Mouse (Mus musculus): Measurements from ENCODE around the gene Smyd3. TPM values are rescaled to one million over a fixed set of nuclear protein-coding genes. Genes with fewer than 3 reads are reported as not detected.

Smyd3 gene
- polyA plus RNA-seq (2012; rRNA removed), result 9.0 and 9.6 TPM in 2 replicates

DNA sequence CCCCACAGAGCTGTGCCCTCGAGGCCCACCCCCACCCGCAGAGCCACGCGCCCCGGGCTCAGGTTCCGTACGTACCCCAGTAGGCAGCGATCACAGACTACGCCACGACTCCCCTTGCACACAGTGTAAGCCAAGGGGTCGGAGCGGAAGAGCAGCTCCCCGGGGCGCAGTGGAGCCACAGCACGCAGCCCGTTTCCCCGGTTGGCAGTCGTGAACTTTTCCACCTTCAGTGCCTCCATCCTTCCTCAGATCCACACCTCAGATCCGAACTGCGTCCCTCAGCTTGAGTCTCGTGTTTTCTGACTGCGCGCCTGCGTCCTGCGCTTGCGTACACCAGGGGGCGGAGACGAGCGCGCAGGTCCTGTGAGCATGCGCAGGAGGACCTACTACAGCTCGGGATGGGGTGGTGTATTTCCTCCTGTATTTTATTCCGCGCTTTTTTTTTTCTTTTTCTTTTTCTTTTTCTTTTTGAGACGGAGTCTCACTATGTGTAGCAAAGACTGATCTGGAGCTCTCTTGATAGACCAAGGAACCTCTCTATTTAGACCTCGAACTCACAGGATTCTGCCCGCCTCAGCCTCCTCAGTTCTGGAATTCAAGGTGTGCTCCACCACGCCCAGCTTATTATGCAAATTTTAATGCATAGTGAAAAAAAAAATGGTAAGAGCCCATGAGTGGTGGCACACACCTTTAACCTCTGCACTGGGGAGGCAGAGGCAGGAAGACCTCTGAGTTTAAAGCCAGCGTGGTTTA lies at the start of gene Smyd3:
TSS of gene Smyd3 (minus strand) at position 329 of the 753 bp plus-strand sequence.
- Histone ChIP-seq H3K27me3 (ENCODE audit: control insufficient read depth, insufficient read depth, low read length) (no peaks in the 10 kb centered on the region), H3K27ac (ENCODE audit: control insufficient read depth, insufficient read depth, low read length) (peak within 1 kb of the TSS; percentile 6), H3K4me3 (ENCODE audit: control insufficient read depth, insufficient read depth, low read length) (peak within 1 kb of the TSS; percentile 82), H3K36me3 (ENCODE audit: control insufficient read depth, insufficient read depth, low read length) (no peaks in the 10 kb centered on the region), H3K4me1 (replicated peaks; ENCODE audit: control insufficient read depth, insufficient read depth, low read length) (peaks cover 2% of the 10 kb centered on the region; the same call in 1 of the 2 replicates)
- 4% methylated on average over 39 of the region's 39 CpGs for WGBS
- TF ChIP-seq CTCF (IDR thresholded peaks at IDR 0.05; ENCODE audit: borderline replicate concordance, control insufficient read depth, extremely low read depth, insufficient read depth, low read length, poor library complexity) (peak; percentile 92), POLR2A (IDR thresholded peaks at IDR 0.05; ENCODE audit: control insufficient read depth, extremely low read depth, insufficient read depth, low read length, poor library complexity) (0 out of 2 replicates have a peak, but pooled peaks have one; percentile 29)
- DNase-seq, result peak; percentile 88

DNA sequence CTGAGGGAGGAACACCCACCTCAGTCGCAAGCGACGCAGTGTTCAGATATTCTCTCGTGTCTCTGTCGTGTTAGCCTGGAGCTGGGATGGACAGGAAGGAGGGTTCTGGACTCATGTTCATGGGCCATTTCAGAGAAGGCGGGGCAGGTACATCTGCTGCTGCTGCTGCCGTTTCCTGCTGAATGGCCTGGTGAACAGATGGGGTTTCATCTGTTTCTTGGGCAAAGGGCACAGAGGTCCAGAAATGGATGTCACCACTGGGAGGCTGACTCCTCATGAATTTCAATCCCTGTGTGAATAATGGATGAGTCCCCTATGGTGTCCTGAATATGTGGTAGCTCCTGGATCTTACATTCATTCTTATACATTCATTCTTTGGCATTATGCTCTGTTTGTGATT lies 49.7 kb upstream of the Smyd3 start:
- TF ChIP-seq POLR2A (IDR thresholded peaks at IDR 0.05; ENCODE audit: control insufficient read depth, extremely low read depth, insufficient read depth, low read length, poor library complexity), result no peak
- WGBS, result 91% methylated on average over 7 of the region's 7 CpGs
- Histone ChIP-seq H3K4me3 (ENCODE audit: control insufficient read depth, insufficient read depth, low read length) (no peak overlapping the region), H3K27me3 (ENCODE audit: control insufficient read depth, insufficient read depth, low read length) (no peaks in the 10 kb centered on the region), H3K4me1 (replicated peaks; ENCODE audit: control insufficient read depth, insufficient read depth, low read length) (peaks cover 6% of the 10 kb centered on the region; the same call in 1 of the 2 replicates), H3K36me3 (ENCODE audit: control insufficient read depth, insufficient read depth, low read length) (no peaks in the 10 kb centered on the region), H3K27ac (ENCODE audit: control insufficient read depth, insufficient read depth, low read length) (no peak overlapping the region)
- DNase-seq, result no peak

DNA sequence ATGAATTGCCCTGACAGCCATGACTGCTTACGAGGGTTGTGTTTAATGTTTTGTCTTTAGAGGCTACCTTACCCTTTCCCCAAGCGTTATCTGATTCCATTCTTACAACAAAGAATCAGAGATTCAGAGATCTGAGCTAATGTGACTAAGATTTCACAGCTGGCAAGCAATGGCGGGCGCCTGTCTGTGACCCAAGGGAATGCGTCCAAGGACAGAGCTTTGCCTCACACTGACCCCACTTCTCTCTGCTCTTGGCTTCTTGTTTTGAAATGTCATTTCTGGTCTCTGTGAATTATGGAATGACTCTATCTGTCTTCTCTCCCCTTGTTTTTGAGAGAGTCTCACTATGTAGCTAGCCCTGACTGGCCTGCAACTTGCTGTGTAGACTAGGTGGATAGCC lies 46.1 kb upstream of the Smyd3 start:
- no peak for TF ChIP-seq CTCF (IDR thresholded peaks at IDR 0.05; ENCODE audit: borderline replicate concordance, control insufficient read depth, extremely low read depth, insufficient read depth, low read length, poor library complexity)
- no peak for TF ChIP-seq POLR2A (IDR thresholded peaks at IDR 0.05; ENCODE audit: control insufficient read depth, extremely low read depth, insufficient read depth, low read length, poor library complexity)
- Histone ChIP-seq H3K4me3 (ENCODE audit: control insufficient read depth, insufficient read depth, low read length) (no peak overlapping the region), H3K27me3 (ENCODE audit: control insufficient read depth, insufficient read depth, low read length) (no peaks in the 10 kb centered on the region), H3K4me1 (replicated peaks; ENCODE audit: control insufficient read depth, insufficient read depth, low read length) (peaks cover 6% of the 10 kb centered on the region; the same call in 1 of the 2 replicates), H3K36me3 (ENCODE audit: control insufficient read depth, insufficient read depth, low read length) (no peaks in the 10 kb centered on the region), H3K27ac (ENCODE audit: control insufficient read depth, insufficient read depth, low read length) (no peak overlapping the region)
- WGBS, result 92% methylated on average over 5 of the region's 5 CpGs
- no peak for DNase-seq

DNA sequence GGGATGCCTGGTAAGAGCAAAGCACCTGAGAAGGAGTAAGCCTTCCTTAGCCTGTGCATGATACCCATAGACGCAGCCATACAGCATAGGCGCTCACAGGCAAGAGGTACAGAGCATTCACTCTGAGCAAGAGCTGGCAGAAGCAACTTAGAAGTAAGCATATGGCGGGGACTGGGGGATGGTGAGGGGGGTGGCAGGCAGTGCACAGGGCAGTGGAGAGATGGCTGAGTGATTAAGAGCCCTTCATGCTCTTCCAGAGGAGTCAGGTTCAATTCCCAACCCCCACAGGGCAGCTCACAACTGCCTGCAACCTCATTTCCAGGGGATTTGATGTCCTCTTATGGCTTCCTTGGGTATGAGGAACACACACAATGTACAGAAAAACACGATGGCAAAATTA lies 45.4 kb upstream of the Smyd3 start:
- no peak overlapping the region for H3K27ac ChIP-seq (ENCODE audit: control insufficient read depth, insufficient read depth, low read length)

DNA sequence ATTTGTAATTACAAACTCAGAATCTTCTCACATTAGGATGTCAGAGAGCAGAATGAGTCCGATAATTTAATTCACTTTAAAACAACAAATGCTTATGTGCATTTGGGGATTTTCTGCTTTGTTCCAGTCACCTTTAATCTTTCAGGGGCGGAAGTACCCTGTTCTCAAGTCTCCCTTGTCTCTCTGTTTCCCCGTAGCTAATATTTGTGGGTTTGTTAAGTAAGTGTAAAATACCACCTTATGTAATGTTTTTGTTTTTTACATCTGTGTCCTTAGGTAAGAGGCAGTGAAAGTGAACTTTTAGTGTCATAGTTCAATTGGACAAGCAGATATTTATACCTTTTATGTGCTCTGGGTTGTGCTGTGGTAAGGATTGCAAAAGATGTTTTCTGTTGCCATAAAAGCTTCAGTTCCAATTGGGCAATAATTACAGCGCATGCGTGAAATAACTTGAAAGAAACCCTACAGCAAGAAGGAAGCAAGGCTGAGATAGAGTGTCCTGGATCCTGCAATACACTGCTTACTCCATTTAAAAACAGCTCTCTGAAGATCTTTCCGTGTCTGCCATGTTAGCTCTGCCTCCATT lies 43.1 kb upstream of the Smyd3 start:
- Histone ChIP-seq H3K27me3 (ENCODE audit: control insufficient read depth, insufficient read depth, low read length) (no peaks in the 10 kb centered on the region), H3K36me3 (ENCODE audit: control insufficient read depth, insufficient read depth, low read length) (no peaks in the 10 kb centered on the region), H3K4me1 (replicated peaks; ENCODE audit: control insufficient read depth, insufficient read depth, low read length) (no peaks in the 10 kb centered on the region; the same call in 1 of the 2 replicates), H3K4me3 (ENCODE audit: control insufficient read depth, insufficient read depth, low read length) (no peak overlapping the region), H3K27ac (ENCODE audit: control insufficient read depth, insufficient read depth, low read length) (no peak overlapping the region)
- no peak for TF ChIP-seq CTCF (IDR thresholded peaks at IDR 0.05; ENCODE audit: borderline replicate concordance, control insufficient read depth, extremely low read depth, insufficient read depth, low read length, poor library complexity)
- TF ChIP-seq POLR2A (IDR thresholded peaks at IDR 0.05; ENCODE audit: control insufficient read depth, extremely low read depth, insufficient read depth, low read length, poor library complexity), result no peak
- 92% methylated on average over 6 of the region's 6 CpGs for WGBS
- no peak for DNase-seq

More for the DNA sequence above, 45.4 kb upstream of the Smyd3 start:
- Histone ChIP-seq H3K4me1 (replicated peaks; ENCODE audit: control insufficient read depth, insufficient read depth, low read length) (peaks cover 6% of the 10 kb centered on the region; the same call in 1 of the 2 replicates), H3K27me3 (ENCODE audit: control insufficient read depth, insufficient read depth, low read length) (no peaks in the 10 kb centered on the region), H3K4me3 (ENCODE audit: control insufficient read depth, insufficient read depth, low read length) (no peak overlapping the region), H3K36me3 (ENCODE audit: control insufficient read depth, insufficient read depth, low read length) (no peaks in the 10 kb centered on the region)
- no peak for DNase-seq
- 95% methylated on average over 4 of the region's 4 CpGs for WGBS
- no peak for TF ChIP-seq CTCF (IDR thresholded peaks at IDR 0.05; ENCODE audit: borderline replicate concordance, control insufficient read depth, extremely low read depth, insufficient read depth, low read length, poor library complexity)

DNA sequence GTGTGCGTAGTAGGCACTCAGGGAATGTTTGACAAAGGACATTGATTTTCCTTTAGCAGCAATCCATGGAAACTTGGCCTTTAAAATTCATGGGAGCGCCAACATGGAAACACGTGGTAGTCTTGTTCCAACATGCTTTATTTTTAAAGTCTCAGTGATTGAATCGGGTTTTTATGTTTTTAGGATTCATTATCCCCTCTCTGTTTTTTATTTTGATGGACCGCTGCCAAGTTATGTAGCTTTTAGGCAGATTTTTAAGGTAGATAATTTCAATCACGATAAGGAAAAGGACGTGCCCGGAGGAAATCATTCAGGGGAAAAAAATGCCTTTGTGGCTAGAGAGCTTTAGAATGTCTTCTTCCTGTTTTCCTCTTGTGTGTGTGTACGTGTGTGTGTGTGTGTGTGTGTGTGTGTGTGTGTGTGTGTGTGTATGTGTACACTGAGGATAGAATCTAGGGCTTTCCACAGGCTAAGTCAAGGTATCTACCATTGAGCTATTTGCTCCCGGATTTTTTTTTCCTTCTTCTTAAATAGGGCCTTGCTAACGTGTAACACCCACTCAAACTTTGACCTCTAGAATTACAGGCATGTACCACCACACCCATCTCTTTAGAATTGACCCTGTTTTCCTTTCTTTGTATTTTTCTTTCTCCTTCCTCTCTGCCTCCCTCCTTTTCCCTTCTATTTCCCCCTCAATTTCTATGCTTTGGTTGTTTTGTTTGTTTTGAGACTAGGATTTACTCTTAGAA lies 41.8 kb upstream of the Smyd3 start:
- no peak overlapping the region for H3K4me3 ChIP-seq (ENCODE audit: control insufficient read depth, insufficient read depth, low read length)
- TF ChIP-seq POLR2A (IDR thresholded peaks at IDR 0.05; ENCODE audit: control insufficient read depth, extremely low read depth, insufficient read depth, low read length, poor library complexity), result no peak
- TF ChIP-seq CTCF (IDR thresholded peaks at IDR 0.05; ENCODE audit: borderline replicate concordance, control insufficient read depth, extremely low read depth, insufficient read depth, low read length, poor library complexity), result no peak
- H3K36me3 ChIP-seq (ENCODE audit: control insufficient read depth, insufficient read depth, low read length), result no peaks in the 10 kb centered on the region
- H3K4me1 ChIP-seq (replicated peaks; ENCODE audit: control insufficient read depth, insufficient read depth, low read length), result no peaks in the 10 kb centered on the region; the same call in 1 of the 2 replicates
- DNase-seq, result no peak
- no peaks in the 10 kb centered on the region for H3K27me3 ChIP-seq (ENCODE audit: control insufficient read depth, insufficient read depth, low read length)
- no peak overlapping the region for H3K27ac ChIP-seq (ENCODE audit: control insufficient read depth, insufficient read depth, low read length)
- WGBS, result 48% methylated on average over 11 of the region's 11 CpGs

Measured in thymus, adult 2 months (tissue).